Mouse (Mus musculus) Patski (cell line): Measurements from ENCODE around the gene Fam3a. TPM values are rescaled to one million over a fixed set of nuclear protein-coding genes. Genes with fewer than 3 reads are reported as not detected.

Experiments used
- ATAC-seq: fragments of 100-300 bp; one replicate; pipeline ENCODE4 v1.8.0; 2021
- CTCF ChIA-PET: fragments of 350-600 bp; sonication (Branson Sonifier 250); formaldehyde crosslinking; loops from one replicate; lab custom pipeline; 2022; ENCODE audit warnings: inconsistent platforms; lab: Charles Lee
- POLR2A ChIA-PET: fragments of 350-600 bp; sonication (Branson Sonifier 250); formaldehyde crosslinking; loops from one replicate; lab custom pipeline; 2022; ENCODE audit warnings: antibody characterized with exemption, inconsistent platforms; lab: Charles Lee
- DNase-seq: peaks from one replicate; pipeline ENCODE4 v3.0.0-alpha.2; 2011; ENCODE audit warnings: low read depth, low spot score
- H3K27me3 ChIP-seq: fragments of 371-371 bp; one replicate; pipeline ENCODE4 v1.5.1; 2021
- CTCF ChIP-seq: fragments of 100-300 bp; IDR thresholded peaks from one replicate; pipeline ENCODE4 v1.5.1; 2021
- in situ Hi-C: fragments of 300-500 bp; cut with MboI; formaldehyde crosslinking; loops from 3 replicates; pipeline ENCODE4 v1.11.1; 2018; ENCODE audit warnings: low pct_unique_long_range_greater_than_20kb, mixed read lengths
- polyA plus RNA-seq: library from polyadenylated mRNA; unstranded; gene quantifications from one replicate; pipeline ENCODE4 v1.2.3, GENCODE M21; 2021

Fam3a gene
- polyA plus RNA-seq: 25.0 TPM

- CTCF ChIA-PET: interaction anchor here (1.2 to 2.1 kb wide), 3 partner anchors 10 to 144 kb away, joined by 4 to 8 read pairs (median 5); partner anchors contain the start of gene Flna
- no peak for TF ChIP-seq CTCF
- in situ Hi-C loops: no loop called here
- peaks cover 10% of the 10 kb centered on the region for H3K27me3 ChIP-seq
- POLR2A ChIA-PET: interaction anchor here (0.6 to 1.2 kb wide), 3 partner anchors 16 to 24 kb away, joined by 3 to 4 read pairs (median 3); no protein-coding TSS in a partner anchor
- ATAC-seq (peak; percentile 99), DNase-seq (peak; percentile 48)
These were observed at the start of gene Fam3a, which contains the start of gene Ikbkg for GRCm38 (mm10) chrX:74392535-74393443. TSS of gene Fam3a (minus strand) at chrX:74393272. TSS of gene Ikbkg (plus strand) at chrX:74393290.

GRCm38 (mm10) chrX:74429290-74429821, 36.3 kb upstream of the Fam3a start:
- ChIA-PET POLR2A (interaction anchor here (1.5 kb wide), 1 partner anchor 11 kb away, joined by 5 read pairs; no protein-coding TSS in a partner anchor), CTCF (interaction anchor here (1.1 kb wide), 1 partner anchor 11 kb away, joined by 3 read pairs; no protein-coding TSS in a partner anchor)
- DNase-seq: no peak
- no peak for TF ChIP-seq CTCF
- in situ Hi-C loops: loop anchor here (25.0 kb wide), 1 partner anchor 983 kb away; the partner anchor contains the start of genes Brcc3, Cmc4 and Mtcp1
- no peaks in the 10 kb centered on the region for H3K27me3 ChIP-seq
- ATAC-seq: peak; percentile 66

GRCm38 (mm10) chrX:74428826-74429276, 35.8 kb upstream of the Fam3a start, which contains the start of gene G6pdx:
TSS of gene G6pdx (minus strand) at chrX:74429194.
- TF ChIP-seq CTCF: no peak
- DNase-seq (no peak), ATAC-seq (peak; percentile 70)
- in situ Hi-C loops: loop anchor here (25.0 kb wide), 1 partner anchor 983 kb away; the partner anchor contains the start of genes Brcc3, Cmc4 and Mtcp1
- no peaks in the 10 kb centered on the region for H3K27me3 ChIP-seq
- CTCF ChIA-PET: interaction anchor here (1.1 kb wide), 1 partner anchor 11 kb away, joined by 3 read pairs; no protein-coding TSS in a partner anchor
- POLR2A ChIA-PET: interaction anchor here (1.5 kb wide), 1 partner anchor 11 kb away, joined by 5 read pairs; no protein-coding TSS in a partner anchor

- ATAC-seq (no peak), DNase-seq (no peak)
- in situ Hi-C loops: loop anchor here (25.0 kb wide), 1 partner anchor 984 kb away; the partner anchor contains the start of genes Brcc3, Cmc4 and Mtcp1
- TF ChIP-seq CTCF: no peak
- POLR2A ChIA-PET: interaction anchor here (1.5 kb wide), 1 partner anchor 12 kb away, joined by 5 read pairs; no protein-coding TSS in a partner anchor
- H3K27me3 ChIP-seq: no peaks in the 10 kb centered on the region
- CTCF ChIA-PET: interaction anchor here (1.1 kb wide), 1 partner anchor 12 kb away, joined by 3 read pairs; no protein-coding TSS in a partner anchor
These were observed 35.2 kb upstream of the Fam3a start for GRCm38 (mm10) chrX:74428146-74428825.

GRCm38 (mm10) chrX:74427116-74427515, 34.0 kb upstream of the Fam3a start:
- TF ChIP-seq CTCF: no peak
- in situ Hi-C loops: loop anchor here (25.0 kb wide), 1 partner anchor 985 kb away; the partner anchor contains the start of genes Brcc3, Cmc4 and Mtcp1
- ATAC-seq (no peak), DNase-seq (no peak)
- no peaks in the 10 kb centered on the region for H3K27me3 ChIP-seq
- ChIA-PET CTCF (interaction anchor here (2.0 kb wide), 1 partner anchor 13 kb away, joined by 6 read pairs; no protein-coding TSS in a partner anchor), POLR2A (interaction anchor here (0.7 to 0.8 kb wide), 2 partner anchors 13 to 755 kb away, joined by 3 to 6 read pairs; no protein-coding TSS in a partner anchor)

GRCm38 (mm10) chrX:74426256-74426655, 33.2 kb upstream of the Fam3a start:
- POLR2A ChIA-PET: no interaction called here
- in situ Hi-C loops: loop anchor here (25.0 kb wide), 1 partner anchor 986 kb away; the partner anchor contains the start of genes Brcc3, Cmc4 and Mtcp1
- no peak for ATAC-seq
- H3K27me3 ChIP-seq: no peaks in the 10 kb centered on the region
- TF ChIP-seq CTCF: no peak
- CTCF ChIA-PET: interaction anchor here (2.0 kb wide), 1 partner anchor 13 kb away, joined by 6 read pairs; no protein-coding TSS in a partner anchor
- no peak for DNase-seq

- no peak for ATAC-seq
- no peak for DNase-seq
- in situ Hi-C loops: loop anchor here (25.0 kb wide), 1 partner anchor 987 kb away; the partner anchor contains the start of genes Brcc3, Cmc4 and Mtcp1
- TF ChIP-seq CTCF: no peak
- ChIA-PET CTCF (interaction anchor here (2.0 kb wide), 1 partner anchor 12 kb away, joined by 6 read pairs; no protein-coding TSS in a partner anchor), POLR2A (interaction anchor here (0.6 kb wide), 1 partner anchor 14 kb away, joined by 3 read pairs; no protein-coding TSS in a partner anchor)
- H3K27me3 ChIP-seq: peaks cover 9% of the 10 kb centered on the region
These were observed 32.1 kb upstream of the Fam3a start for GRCm38 (mm10) chrX:74425195-74425594.

GRCm38 (mm10) chrX:74424443-74424842, 31.4 kb upstream of the Fam3a start:
- no peak for DNase-seq
- CTCF ChIA-PET: no interaction called here
- POLR2A ChIA-PET: no interaction called here
- ATAC-seq: no peak
- no peak for TF ChIP-seq CTCF
- H3K27me3 ChIP-seq: peaks cover 16% of the 10 kb centered on the region
- in situ Hi-C loops: loop anchor here (5.0 to 25.0 kb wide), 2 partner anchors 307 to 462 kb away; partner anchors contain the start of gene Hcfc1

- H3K27me3 ChIP-seq: no peaks in the 10 kb centered on the region
- in situ Hi-C loops: loop anchor here (5.0 to 25.0 kb wide), 3 partner anchors 166 to 451 kb away; partner anchors contain the start of genes Flna, Hcfc1 and Irak1
- ATAC-seq (peak; percentile 44), DNase-seq (no peak)
- ChIA-PET CTCF (interaction anchor here (0.7 to 4.3 kb wide), 5 partner anchors 13 to 164 kb away, joined by 3 to 28 read pairs (median 6); partner anchors contain the start of gene Flna), POLR2A (interaction anchor here (1.0 to 1.6 kb wide), 2 partner anchors 44 to 164 kb away, joined by 3 to 4 read pairs; partner anchors contain the start of gene Flna)
- peak; percentile 97 for TF ChIP-seq CTCF
These were observed 20.3 kb upstream of the Fam3a start for GRCm38 (mm10) chrX:74413377-74413776.
